Mouse (Mus musculus) cerebellum, adult 11-12 months (tissue): ENCODE measurements around the gene Slc15a3.

Experiments used
- DNase-seq: peaks from one replicate; pipeline ENCODE4 v3.0.0; 2022

Slc15a3 gene

GRCm38 (mm10) chr19:10839010-10839892, at the start of gene Slc15a3:
Slc15a3 (plus strand) TSS chr19:10839727.
- no peak for DNase-seq

- DNase-seq, result no peak
These were observed 49.2 kb upstream of the Slc15a3 start for GRCm38 (mm10) chr19:10790323-10790722.

GRCm38 (mm10) chr19:10793044-10793443, 46.5 kb upstream of the Slc15a3 start:
- no peak for DNase-seq

GRCm38 (mm10) chr19:10794916-10795315, 44.6 kb upstream of the Slc15a3 start:
- DNase-seq, result peak; percentile 42

GRCm38 (mm10) chr19:10798576-10798975, 41.0 kb upstream of the Slc15a3 start:
- DNase-seq, result peak; percentile 27

GRCm38 (mm10) chr19:10799155-10799554, 40.4 kb upstream of the Slc15a3 start:
- peak; percentile 29 for DNase-seq

- DNase-seq, result peak; percentile 19
These were observed 38.5 kb upstream of the Slc15a3 start for GRCm38 (mm10) chr19:10801070-10801469.

GRCm38 (mm10) chr19:10801906-10802305, 37.6 kb upstream of the Slc15a3 start:
- DNase-seq, result peak; percentile 49

GRCm38 (mm10) chr19:10803751-10804150, 35.8 kb upstream of the Slc15a3 start:
- DNase-seq, result no peak

GRCm38 (mm10) chr19:10804850-10805660, 34.5 kb upstream of the Slc15a3 start:
- DNase-seq, result peak; percentile 49

GRCm38 (mm10) chr19:10805661-10806285, 33.8 kb upstream of the Slc15a3 start:
- DNase-seq, result peak; percentile 88

GRCm38 (mm10) chr19:10808524-10809233, 30.8 kb upstream of the Slc15a3 start:
- DNase-seq, result peak; percentile 56

GRCm38 (mm10) chr19:10809428-10810175, 29.9 kb upstream of the Slc15a3 start:
- peak; percentile 23 for DNase-seq

GRCm38 (mm10) chr19:10810176-10810492, 29.4 kb upstream of the Slc15a3 start:
- DNase-seq, result peak; percentile 43

- DNase-seq, result no peak
These were observed 28.1 kb upstream of the Slc15a3 start for GRCm38 (mm10) chr19:10811471-10811870.

- no peak for DNase-seq
These were observed 26.5 kb upstream of the Slc15a3 start for GRCm38 (mm10) chr19:10813039-10813438.

- DNase-seq, result peak; percentile 20
These were observed 25.6 kb upstream of the Slc15a3 start for GRCm38 (mm10) chr19:10813905-10814304.

GRCm38 (mm10) chr19:10815871-10816270, 23.7 kb upstream of the Slc15a3 start:
- DNase-seq, result no peak

- DNase-seq, result no peak
These were observed 23.1 kb upstream of the Slc15a3 start for GRCm38 (mm10) chr19:10816462-10816861.

- DNase-seq, result no peak
These were observed 21.1 kb upstream of the Slc15a3 start for GRCm38 (mm10) chr19:10818217-10818946.

- no peak for DNase-seq
These were observed 18.2 kb upstream of the Slc15a3 start for GRCm38 (mm10) chr19:10821319-10821718.
